Mouse (Mus musculus) embryonic facial prominence, embryonic 12.5 days (tissue): ENCODE measurements around the gene Bysl. TPM values are rescaled to one million over a fixed set of nuclear protein-coding genes. Genes with fewer than 3 reads are reported as not detected.

Source experiments
- ATAC-seq: fragments of 200-750 bp; cut with Nextera tagmentation; 2 replicates; pipeline ENCODE4 v1.8.0; 2017; ENCODE audit not compliant: insufficient number of reproducible peaks, insufficient read depth, low FRiP score, low TSS enrichment
- H3K27ac ChIP-seq: fragments of 300-500 bp; sonication (generic); 2 replicates; pipeline ENCODE4 v1.5.1; 2016; ENCODE audit warnings: mild to moderate bottlenecking
- H3K27me3 ChIP-seq: fragments of 300-500 bp; sonication (generic); 2 replicates; pipeline ENCODE4 v1.6.1; 2016; ENCODE audit warnings: mild to moderate bottlenecking, moderate library complexity
- H3K36me3 ChIP-seq: fragments of 300-500 bp; sonication (generic); 2 replicates; pipeline ENCODE4 v1.6.1; 2016; ENCODE audit warnings: mild to moderate bottlenecking
- H3K4me1 ChIP-seq: fragments of 300-500 bp; sonication (generic); 2 replicates; pipeline ENCODE4 v1.6.1; 2016
- H3K4me2 ChIP-seq: fragments of 300-500 bp; sonication (generic); replicated peaks from 2 replicates; pipeline ENCODE4 v1.6.1; 2016; ENCODE audit warnings: mild to moderate bottlenecking, moderate library complexity
- H3K4me3 ChIP-seq: fragments of 300-500 bp; sonication (generic); 2 replicates; pipeline ENCODE4 v1.5.1; 2016; ENCODE audit warnings: mild to moderate bottlenecking
- H3K9ac ChIP-seq: fragments of 300-500 bp; sonication (generic); 2 replicates; pipeline ENCODE4 v1.6.1; 2016; ENCODE audit warnings: mild to moderate bottlenecking, moderate library complexity
- H3K9me3 ChIP-seq: fragments of 300-500 bp; sonication (generic); 2 replicates; pipeline ENCODE4 v1.6.1; 2016; ENCODE audit warnings: mild to moderate bottlenecking, moderate library complexity
- WGBS: fragments of 180-500 bp; shearing (Covaris S2); methylation state at CpG from one replicate; pipeline ENCODE4 v1.1.7; 2016; 5-methylcytosine and 5-hydroxymethylcytosine counted together
- polyA plus RNA-seq: library from polyadenylated mRNA; unstranded; fragments of >200 nt; fragmentation: Nextera tagmentation; extraction: Ambion mirVana; gene quantifications from 2 replicates; pipeline ENCODE4 v1.2.1, GENCODE M21; 2016

Gene Bysl
- polyA plus RNA-seq, 1 experiment from 2014 or later: 29.6 TPM

DNA sequence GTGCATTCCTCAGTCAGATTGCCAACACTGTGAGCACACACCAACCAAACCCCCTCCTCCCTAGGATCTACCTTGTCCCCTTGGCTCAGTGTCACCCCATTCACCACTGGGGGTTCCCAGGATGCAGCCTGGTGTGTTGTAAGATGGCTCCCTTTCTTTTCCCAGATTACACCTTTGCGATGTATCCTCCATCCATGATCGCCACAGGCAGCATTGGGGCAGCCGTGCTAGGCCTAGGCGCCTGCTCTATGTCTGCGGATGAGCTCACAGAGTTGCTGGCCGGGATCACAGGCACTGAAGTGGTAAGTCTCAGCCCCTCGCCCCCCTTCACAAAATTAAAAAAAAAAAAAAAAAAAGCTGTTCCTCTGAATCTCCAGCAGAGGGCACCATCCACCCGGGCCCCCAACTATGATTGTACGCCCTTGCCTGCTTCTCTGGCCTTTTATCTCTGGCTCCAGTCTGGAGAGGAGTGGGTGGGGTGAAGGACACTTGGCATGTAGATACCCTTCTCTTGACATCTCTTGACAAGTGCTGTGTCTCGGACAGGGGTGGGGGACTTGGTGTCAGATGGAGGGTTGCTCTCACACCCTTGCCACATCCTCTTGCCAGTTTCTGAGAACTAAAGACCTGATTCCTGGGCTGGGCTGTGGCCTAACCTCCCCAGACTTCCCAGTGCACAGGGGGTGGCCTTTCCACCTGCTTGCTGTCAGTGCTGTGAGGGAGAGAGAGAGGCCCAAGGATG, 13.3 kb downstream of the Bysl start:
- peak overlapping the region; percentile 80; the same call in 1 of the 2 replicates for H3K4me2 ChIP-seq
- peaks cover 28% of the 10 kb centered on the region for H3K4me1 ChIP-seq
- H3K9ac ChIP-seq: peak overlapping the region; percentile 88; the same call in 1 of the 2 replicates
- no peaks in the 10 kb centered on the region for H3K9me3 ChIP-seq
- no peaks in the 10 kb centered on the region for H3K27me3 ChIP-seq
- H3K4me3 ChIP-seq: no peak overlapping the region
- H3K27ac ChIP-seq: peak overlapping the region; percentile 98
- peaks cover 51% of the 10 kb centered on the region for H3K36me3 ChIP-seq
- WGBS: 24% methylated on average over 10 of the region's 10 CpGs
- ATAC-seq: no peak

DNA sequence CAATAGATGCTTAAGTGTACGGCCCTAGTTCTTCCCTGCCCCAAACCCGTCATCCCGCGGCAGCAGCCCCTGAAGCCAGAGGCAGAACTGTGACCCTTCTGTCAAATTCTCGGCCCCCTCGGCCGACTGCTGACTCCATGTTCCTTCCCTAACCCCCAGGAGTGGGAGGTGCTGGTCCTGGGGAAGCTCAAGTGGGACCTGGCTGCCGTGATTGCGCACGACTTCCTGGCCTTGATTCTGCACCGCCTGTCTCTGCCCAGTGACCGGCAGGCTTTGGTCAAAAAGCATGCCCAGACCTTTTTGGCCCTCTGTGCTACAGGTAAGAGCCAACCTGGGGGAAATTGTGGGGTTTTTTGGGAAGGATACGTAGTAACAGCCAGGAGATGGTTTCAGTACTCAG, 14.0 kb downstream of the Bysl start:
- Histone ChIP-seq H3K36me3 (peaks cover 45% of the 10 kb centered on the region), H3K4me2 (peak overlapping the region; percentile 80), H3K27ac (peak overlapping the region; percentile 98), H3K4me1 (peaks cover 33% of the 10 kb centered on the region), H3K4me3 (peak overlapping the region; percentile 93; the same call in 1 of the 2 replicates), H3K27me3 (no peaks in the 10 kb centered on the region), H3K9me3 (no peaks in the 10 kb centered on the region), H3K9ac (peak overlapping the region; percentile 88)
- WGBS: 65% methylated on average over 13 of the region's 13 CpGs
- ATAC-seq: no peak

DNA sequence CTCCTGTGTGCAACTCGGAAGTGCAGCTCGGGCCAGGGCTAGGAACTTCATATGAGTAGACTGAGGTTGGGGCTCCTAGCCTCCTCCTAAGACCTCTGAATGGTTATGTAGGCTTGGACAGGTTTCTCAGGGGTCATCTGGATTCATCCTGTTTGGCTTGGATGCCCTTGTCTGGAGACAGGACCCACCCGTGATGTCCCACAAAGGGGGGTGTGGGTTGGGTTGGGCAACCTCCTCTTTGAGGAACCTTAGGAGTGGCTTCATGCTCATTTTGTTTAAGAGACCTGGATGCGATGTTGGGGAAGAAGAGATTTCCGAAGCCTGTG, 14.5 kb downstream of the Bysl start:
- WGBS: 61% methylated on average over 5 of the region's 5 CpGs
- Histone ChIP-seq H3K9me3 (no peaks in the 10 kb centered on the region), H3K36me3 (peaks cover 40% of the 10 kb centered on the region), H3K27me3 (no peaks in the 10 kb centered on the region), H3K9ac (peak overlapping the region; percentile 88), H3K27ac (peak overlapping the region; percentile 98), H3K4me2 (peak overlapping the region; percentile 80), H3K4me3 (peak overlapping the region; percentile 93), H3K4me1 (peaks cover 33% of the 10 kb centered on the region)
- no peak for ATAC-seq

DNA sequence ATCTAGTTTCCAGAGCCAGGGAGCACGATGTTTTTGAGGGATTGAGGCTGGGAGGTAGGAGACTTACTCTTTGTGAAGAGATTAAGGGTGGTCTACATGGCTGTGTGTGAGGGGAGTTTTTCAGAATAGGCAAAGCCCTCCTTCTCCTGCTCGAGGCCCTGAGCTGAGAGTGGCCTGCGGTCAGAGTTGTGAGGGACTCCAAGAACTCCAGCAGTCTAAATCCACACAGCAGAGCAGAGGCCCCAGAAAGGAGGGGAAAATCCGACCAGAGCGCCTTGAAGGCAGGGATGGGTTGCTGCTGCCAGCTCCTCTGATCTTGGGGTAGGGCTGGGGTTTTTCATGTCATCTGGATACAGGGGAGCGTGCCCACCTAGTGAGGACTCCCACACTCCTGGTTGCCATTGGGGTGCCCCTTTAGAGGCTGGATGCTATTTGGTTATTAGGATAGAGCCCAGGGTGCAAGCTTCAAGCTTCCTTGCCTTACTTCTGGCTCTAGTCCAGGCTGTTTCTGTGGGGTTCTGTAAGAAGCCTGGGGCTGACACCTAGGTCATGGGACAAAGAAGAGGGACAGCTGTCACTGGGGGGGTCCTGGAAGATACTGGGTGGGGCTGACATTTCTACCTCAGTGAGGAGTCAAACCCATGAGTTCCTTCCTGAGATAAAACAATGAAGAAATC, 15.0 kb downstream of the Bysl start:
- Histone ChIP-seq H3K36me3 (peaks cover 35% of the 10 kb centered on the region), H3K4me1 (peaks cover 33% of the 10 kb centered on the region)

DNA sequence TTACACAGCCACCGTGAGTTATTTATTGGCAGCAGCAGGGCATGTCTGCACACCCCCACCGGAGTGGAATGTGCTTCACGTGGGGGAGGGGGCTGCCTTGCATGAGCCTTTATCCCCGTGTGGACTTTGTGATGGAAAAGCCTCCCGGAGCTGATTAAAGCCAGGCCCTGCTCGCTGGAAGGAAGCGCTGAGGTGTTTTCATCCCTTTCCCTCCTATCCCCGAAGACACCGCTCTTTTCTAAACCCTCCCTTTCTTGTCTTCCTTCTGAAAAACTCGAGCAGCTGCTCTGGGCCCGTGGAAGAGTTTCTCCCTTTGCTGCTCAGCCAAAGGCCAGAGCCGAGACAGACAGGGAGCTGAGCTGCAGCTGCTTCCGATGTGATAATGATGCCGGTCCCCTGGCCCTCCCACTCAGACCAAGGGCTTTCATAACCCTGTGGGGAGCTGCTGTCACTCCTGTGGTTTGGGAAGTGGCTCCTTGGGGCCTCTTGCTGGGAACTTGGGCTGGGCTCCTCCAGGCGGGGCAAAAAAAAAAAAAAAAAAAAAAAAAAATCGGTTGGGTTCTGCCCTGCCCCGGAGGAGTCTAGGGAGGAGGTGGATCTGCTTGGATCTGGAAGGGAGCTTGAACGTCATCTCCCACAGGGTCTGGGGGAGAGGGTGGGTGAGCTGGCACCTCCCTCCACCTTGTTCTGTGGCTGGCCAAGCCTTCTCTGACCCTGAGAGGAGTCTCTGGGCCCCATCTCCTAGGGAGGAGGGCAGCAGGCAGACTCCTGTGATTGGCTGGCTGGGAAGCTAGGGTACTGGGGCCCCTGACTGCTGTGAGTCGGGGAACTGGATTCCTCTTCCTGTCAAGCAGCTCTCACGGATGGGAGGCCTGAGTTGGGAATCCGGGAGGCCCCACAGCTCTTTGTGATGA, 15.8 kb downstream of the Bysl start:
- under 1% methylated on average over 21 of the region's 21 CpGs for WGBS

More for the DNA sequence above, 15.0 kb downstream of the Bysl start:
- no peaks in the 10 kb centered on the region for H3K9me3 ChIP-seq
- peak overlapping the region; percentile 80 for H3K4me2 ChIP-seq
- no peaks in the 10 kb centered on the region for H3K27me3 ChIP-seq
- no peak for ATAC-seq
- WGBS: 21% methylated on average over 6 of the region's 6 CpGs
- peak overlapping the region; percentile 93 for H3K4me3 ChIP-seq
- H3K9ac ChIP-seq: peak overlapping the region; percentile 88
- peak overlapping the region; percentile 98 for H3K27ac ChIP-seq

DNA sequence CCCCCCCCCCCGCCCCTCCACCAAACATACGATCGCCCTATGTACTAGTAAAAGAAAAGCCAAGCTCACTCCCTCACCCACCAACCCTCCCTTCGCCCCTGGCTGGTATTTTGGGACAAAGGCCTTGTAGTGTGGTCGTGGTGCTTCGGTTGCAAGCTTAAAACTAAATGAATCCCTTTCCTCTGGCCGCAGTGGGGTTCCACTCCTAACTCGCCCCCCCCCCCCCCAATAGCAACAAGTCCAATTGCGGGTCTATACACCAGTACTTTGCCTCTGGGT, 16.4 kb downstream of the Bysl start:
- Histone ChIP-seq H3K9me3 (no peaks in the 10 kb centered on the region), H3K27me3 (no peaks in the 10 kb centered on the region), H3K4me3 (peak overlapping the region; percentile 93), H3K27ac (peak overlapping the region; percentile 98), H3K36me3 (peaks cover 23% of the 10 kb centered on the region), H3K4me1 (peaks cover 33% of the 10 kb centered on the region), H3K4me2 (peak overlapping the region; percentile 80), H3K9ac (peak overlapping the region; percentile 88)
- WGBS: under 1% methylated on average over 8 of the region's 9 CpGs
- no peak for ATAC-seq

More for the DNA sequence above, 15.8 kb downstream of the Bysl start:
- peak overlapping the region; percentile 93 for H3K4me3 ChIP-seq
- ATAC-seq: peak; percentile 73
- H3K27me3 ChIP-seq: no peaks in the 10 kb centered on the region
- H3K9ac ChIP-seq: peak overlapping the region; percentile 88
- peak overlapping the region; percentile 80 for H3K4me2 ChIP-seq
- peak overlapping the region; percentile 98 for H3K27ac ChIP-seq
- no peaks in the 10 kb centered on the region for H3K9me3 ChIP-seq
- H3K36me3 ChIP-seq: peaks cover 27% of the 10 kb centered on the region
- H3K4me1 ChIP-seq: peaks cover 33% of the 10 kb centered on the region

DNA sequence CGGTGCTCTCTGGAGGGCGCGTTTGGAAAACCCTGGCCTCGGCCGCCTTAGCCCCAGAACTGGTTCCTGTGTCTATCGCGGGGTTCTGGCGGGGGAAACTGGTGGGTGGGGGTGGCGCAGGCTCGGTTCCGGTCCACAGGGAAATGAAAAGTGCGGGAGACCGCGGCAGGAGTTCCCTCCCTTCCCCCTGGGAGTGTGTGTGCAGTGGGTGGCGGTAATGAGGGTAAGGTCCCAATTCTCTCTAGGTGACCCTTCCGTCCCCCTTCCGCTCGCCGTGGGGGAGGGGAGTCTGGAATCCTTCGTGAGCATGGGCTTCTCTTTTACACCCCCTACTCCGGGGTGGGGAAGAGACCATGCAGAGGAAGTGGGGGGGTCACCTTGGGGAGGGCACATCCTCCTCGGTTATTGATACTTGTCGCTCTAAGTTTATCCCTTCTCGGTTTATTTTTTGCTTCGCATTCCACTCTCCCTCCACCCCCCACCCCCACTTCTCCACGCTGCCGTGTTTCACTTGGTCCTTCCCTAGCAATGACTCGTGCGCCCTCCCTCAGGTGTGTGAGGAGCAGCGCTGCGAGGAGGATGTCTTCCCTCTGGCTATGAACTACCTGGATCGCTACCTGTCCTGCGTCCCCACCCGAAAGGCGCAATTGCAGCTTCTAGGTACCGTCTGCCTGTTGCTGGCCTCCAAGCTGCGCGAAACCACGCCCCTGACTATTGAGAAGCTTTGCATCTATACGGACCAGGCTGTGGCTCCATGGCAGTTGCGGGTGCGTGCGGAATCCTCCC, 16.9 kb downstream of the Bysl start:
- peak overlapping the region; percentile 80 for H3K4me2 ChIP-seq
- peak overlapping the region; percentile 93 for H3K4me3 ChIP-seq
- ATAC-seq: no peak
- H3K27ac ChIP-seq: peak overlapping the region; percentile 98
- no peaks in the 10 kb centered on the region for H3K27me3 ChIP-seq
- H3K36me3 ChIP-seq: peaks cover 18% of the 10 kb centered on the region
- H3K4me1 ChIP-seq: peaks cover 33% of the 10 kb centered on the region
- H3K9me3 ChIP-seq: no peaks in the 10 kb centered on the region
- under 1% methylated on average over 40 of the region's 43 CpGs for WGBS
- H3K9ac ChIP-seq: peak overlapping the region; percentile 88

DNA sequence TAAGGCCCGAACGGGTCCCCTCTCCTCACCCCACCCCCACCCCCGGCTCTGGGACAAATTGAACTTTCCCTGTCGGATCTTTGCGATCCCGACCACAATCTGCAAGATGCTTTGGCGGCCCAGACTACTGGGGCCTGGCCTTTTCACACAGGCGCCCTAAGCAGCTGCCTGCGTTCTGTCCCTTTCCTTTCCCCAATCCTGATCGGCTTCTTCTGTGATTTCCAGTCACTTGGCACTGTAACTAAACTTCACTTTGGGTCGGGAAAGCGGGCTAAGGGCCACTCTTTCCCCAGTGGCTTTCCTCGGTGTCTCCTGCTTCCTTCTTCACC, 17.5 kb downstream of the Bysl start:
- H3K36me3 ChIP-seq: peaks cover 12% of the 10 kb centered on the region
- H3K4me3 ChIP-seq: peak overlapping the region; percentile 93
- peak overlapping the region; percentile 80 for H3K4me2 ChIP-seq
- 0% methylated on average over 13 of the region's 13 CpGs for WGBS
- H3K9me3 ChIP-seq: no peaks in the 10 kb centered on the region
- H3K27ac ChIP-seq: peak overlapping the region; percentile 98
- no peak for ATAC-seq
- peak overlapping the region; percentile 88 for H3K9ac ChIP-seq
- H3K4me1 ChIP-seq: peaks cover 33% of the 10 kb centered on the region
- no peaks in the 10 kb centered on the region for H3K27me3 ChIP-seq

DNA sequence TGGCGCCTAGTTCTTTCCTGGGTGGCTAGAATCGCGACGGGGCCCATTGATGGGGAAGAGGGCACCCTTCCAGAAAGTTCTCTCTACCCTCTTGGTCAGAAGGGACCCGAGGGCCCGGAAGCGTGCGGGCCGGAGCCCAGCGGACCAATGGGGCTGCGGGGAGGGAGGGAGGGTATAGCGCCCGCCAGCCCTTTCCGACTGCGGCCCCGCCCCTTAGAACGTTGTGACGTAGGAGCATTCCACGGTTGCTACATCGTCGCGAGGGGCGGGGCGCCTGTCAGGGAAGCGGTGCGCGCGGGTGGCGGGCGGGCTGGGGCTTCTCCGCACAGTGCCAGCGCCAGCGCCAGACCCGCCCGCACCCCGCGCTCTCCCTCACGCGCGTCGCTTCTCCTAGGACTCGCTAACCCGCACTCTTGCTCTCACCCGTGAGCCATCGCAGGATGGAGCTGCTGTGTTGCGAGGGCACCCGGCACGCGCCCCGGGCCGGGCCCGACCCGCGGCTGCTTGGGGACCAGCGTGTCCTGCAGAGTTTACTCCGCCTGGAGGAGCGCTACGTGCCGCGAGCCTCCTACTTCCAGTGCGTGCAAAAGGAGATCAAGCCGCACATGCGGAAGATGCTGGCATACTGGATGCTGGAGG, 18.0 kb downstream of the Bysl start:
- H3K9me3 ChIP-seq: no peaks in the 10 kb centered on the region
- H3K27me3 ChIP-seq: no peaks in the 10 kb centered on the region
- peak overlapping the region; percentile 88 for H3K9ac ChIP-seq
- H3K4me1 ChIP-seq: peaks cover 33% of the 10 kb centered on the region
- H3K4me3 ChIP-seq: peak overlapping the region; percentile 93
- H3K36me3 ChIP-seq: peaks cover 7% of the 10 kb centered on the region
- H3K4me2 ChIP-seq: peak overlapping the region; percentile 80
- peak; percentile 77 for ATAC-seq
- under 1% methylated on average over 61 of the region's 63 CpGs for WGBS
- H3K27ac ChIP-seq: peak overlapping the region; percentile 98

DNA sequence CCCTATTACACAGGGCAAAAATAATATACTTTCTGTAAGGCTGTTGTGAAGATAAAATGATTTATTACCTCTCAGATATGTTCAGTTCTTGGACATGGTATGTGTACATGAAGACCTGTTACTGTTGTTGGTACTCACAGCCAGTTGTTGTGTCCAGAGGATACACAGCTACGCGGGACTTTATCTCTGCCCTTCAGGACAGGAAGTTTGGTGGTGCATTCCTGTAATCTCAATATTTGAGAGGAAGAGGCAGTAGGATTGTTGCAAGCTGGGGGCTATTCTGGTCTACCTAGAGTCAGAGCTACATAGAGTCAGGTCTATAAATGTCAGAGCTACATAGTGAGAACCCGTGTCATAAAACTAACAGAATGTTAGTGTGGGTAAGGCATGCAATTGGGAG, 20.2 kb downstream of the Bysl start:
- no peak overlapping the region for H3K4me2 ChIP-seq
- H3K27me3 ChIP-seq: no peaks in the 10 kb centered on the region
- no peak overlapping the region for H3K4me3 ChIP-seq
- no peak overlapping the region for H3K27ac ChIP-seq
- H3K4me1 ChIP-seq: peaks cover 13% of the 10 kb centered on the region; the same call in 1 of the 2 replicates
- no peaks in the 10 kb centered on the region for H3K9me3 ChIP-seq
- ATAC-seq: no peak
- no peak overlapping the region for H3K9ac ChIP-seq
- 86% methylated on average over 3 of the region's 3 CpGs for WGBS
- H3K36me3 ChIP-seq: no peaks in the 10 kb centered on the region

DNA sequence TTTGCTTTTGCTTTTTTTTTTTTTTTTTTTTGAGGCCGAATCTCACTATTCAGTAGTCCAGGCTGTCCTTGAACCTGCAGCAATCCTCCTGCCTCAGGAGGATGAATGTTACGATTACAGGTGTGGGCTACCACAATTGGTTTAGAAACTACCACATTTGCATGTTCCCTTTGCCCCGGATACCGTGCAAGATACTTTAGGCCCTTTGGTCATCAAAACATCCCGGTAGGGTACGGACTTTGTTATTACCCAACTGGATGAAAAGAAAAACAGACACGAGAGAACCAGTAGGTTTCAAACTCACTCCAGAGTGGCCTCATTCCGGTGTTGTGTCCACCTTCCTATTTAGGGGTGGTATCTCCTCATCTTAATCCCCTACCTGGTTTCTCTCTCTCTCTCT, 22.8 kb downstream of the Bysl start:
- Histone ChIP-seq H3K4me2 (no peak overlapping the region), H3K36me3 (no peaks in the 10 kb centered on the region), H3K4me1 (peaks cover 6% of the 10 kb centered on the region; the same call in 1 of the 2 replicates), H3K9ac (no peak overlapping the region), H3K27me3 (no peaks in the 10 kb centered on the region), H3K9me3 (no peaks in the 10 kb centered on the region), H3K27ac (no peak overlapping the region), H3K4me3 (no peak overlapping the region)
- no peak for ATAC-seq
- 77% methylated on average over 8 of the region's 8 CpGs for WGBS
